Mouse (Mus musculus): ENCODE measurements around the gene Erbb3.

DNA sequence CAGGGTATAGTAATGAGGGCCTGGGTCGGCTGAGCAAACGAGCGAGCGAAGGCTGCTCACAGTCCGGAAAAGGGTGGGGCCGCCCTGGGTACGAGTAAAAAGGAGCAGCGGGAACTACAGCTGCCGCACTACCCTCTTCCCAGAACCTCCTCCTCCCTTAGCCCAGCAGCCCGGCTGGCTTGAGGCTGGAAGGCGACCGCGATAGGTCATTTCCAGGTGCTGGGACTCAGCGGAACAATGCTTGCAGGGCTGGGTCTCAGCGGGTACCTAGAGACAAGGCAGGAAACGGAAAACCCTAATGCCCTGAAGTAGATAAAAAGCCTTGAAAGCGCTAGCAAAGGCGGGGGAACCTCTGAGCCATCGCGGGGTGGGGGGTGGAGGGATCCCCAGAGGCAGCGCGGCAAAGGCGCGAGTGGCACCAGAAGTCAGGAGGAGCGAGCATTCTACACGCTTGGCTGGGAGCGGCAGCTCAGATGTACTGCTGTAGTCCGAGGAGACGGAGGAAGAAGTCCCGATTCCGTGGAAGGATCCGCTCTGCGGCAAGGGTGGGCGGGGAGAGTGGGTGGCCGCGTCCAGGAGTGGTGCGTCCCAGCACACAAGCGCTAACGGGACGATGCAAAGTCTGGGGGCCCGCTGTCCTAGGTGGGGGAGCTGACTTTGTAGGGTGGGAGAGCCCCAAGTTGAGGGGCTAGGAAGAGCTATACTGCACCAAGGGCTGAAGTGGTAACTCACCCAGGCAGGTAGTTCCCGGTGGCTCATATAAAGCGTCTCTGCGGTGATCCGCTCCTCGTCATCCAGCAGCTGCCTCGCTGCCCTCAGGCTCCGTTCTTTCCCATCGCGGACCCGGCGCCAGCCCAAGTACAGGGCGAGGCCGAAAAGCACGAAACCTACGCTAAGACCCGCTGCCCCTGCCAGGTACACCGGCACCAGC lies 64.5 kb downstream of the Erbb3 start:
- TF ChIP-seq POLR2A (IDR thresholded peaks at IDR 0.05; ENCODE audit: control insufficient read depth, low read depth, low read length) = no peak
- no peak for TF ChIP-seq CTCF (IDR thresholded peaks at IDR 0.05; ENCODE audit: control insufficient read depth, insufficient read depth, insufficient replicate concordance, low read depth, low read length)

All from testis, adult 2 months (tissue).